Mouse (Mus musculus) small intestine, adult 2 months (tissue): ENCODE data around the gene Cacna1c.

Experiments
- CTCF ChIP-seq: fragments of 200-500 bp; IDR thresholded peaks from 2 replicates; pipeline ENCODE4 v1.5.1; 2012; ENCODE audit warnings: low read depth, mild to moderate bottlenecking, control low read depth, inconsistent platforms, low read length, moderate library complexity, mixed read lengths; ENCODE audit not compliant: insufficient replicate concordance, insufficient read length; ENCODE audit errors: extremely low read depth
- POLR2A ChIP-seq: fragments of 200-500 bp; IDR thresholded peaks from 2 replicates; pipeline ENCODE4 v1.6.1; 2012; ENCODE audit warnings: low read depth, mild to moderate bottlenecking, control low read depth, inconsistent platforms, low read length, moderate library complexity

DNA sequence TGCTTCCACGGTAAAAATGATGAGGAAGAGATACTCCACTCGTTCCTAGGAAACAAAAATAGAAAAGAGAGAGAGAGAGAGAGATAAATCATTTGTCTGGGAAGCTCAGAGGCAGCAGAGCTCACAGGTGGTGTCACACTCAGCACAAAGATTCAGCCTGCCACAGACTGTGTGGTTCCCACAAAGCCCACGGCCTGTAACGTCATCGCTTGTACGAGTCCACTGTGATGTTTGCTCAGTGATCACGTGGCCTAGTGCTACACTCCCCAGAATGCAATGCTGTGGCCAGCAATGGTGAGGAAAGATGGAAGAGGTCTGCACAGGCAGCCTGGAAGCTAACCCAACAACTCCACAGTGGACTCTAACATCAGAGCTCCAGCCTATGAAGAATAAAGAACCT, 415.9 kb downstream of the Cacna1c start:
- no peak for TF ChIP-seq CTCF
- no peak for TF ChIP-seq POLR2A
